Mouse (Mus musculus) midbrain, postnatal 0 days (tissue): ENCODE measurements around the gene Gm6525. TPM values are rescaled to one million over a fixed set of nuclear protein-coding genes. Genes with fewer than 3 reads are reported as not detected.
A peak's percentile ranks its signal among the peaks of the same experiment; 100 is the strongest.

Source experiments
- ATAC-seq: fragments of 200-750 bp; cut with Nextera tagmentation; 2 replicates; pipeline ENCODE4 v1.8.0; 2017; ENCODE audit warnings: moderate number of reproducible peaks, mild to moderate bottlenecking, moderate TSS enrichment, moderate library complexity; ENCODE audit not compliant: low FRiP score
- DNase-seq: peaks from one replicate; pipeline ENCODE4 v3.0.0-alpha.2; 2015; ENCODE audit warnings: low spot score
- H3K27ac ChIP-seq: fragments of 300-500 bp; sonication (generic); 2 replicates; pipeline ENCODE4 v1.5.1; 2014; ENCODE audit warnings: low read depth, mild to moderate bottlenecking, low read length, mixed read lengths
- H3K27me3 ChIP-seq: fragments of 300-500 bp; sonication (generic); 2 replicates; pipeline ENCODE4 v1.6.1; 2014; ENCODE audit warnings: low read length, control low read depth, mixed read lengths; ENCODE audit not compliant: insufficient read depth
- H3K36me3 ChIP-seq: fragments of 300-500 bp; sonication (generic); 2 replicates; pipeline ENCODE4 v1.6.1; 2014; ENCODE audit warnings: low read length, control low read depth, mixed read lengths; ENCODE audit not compliant: insufficient read depth
- H3K4me1 ChIP-seq: fragments of 300-500 bp; sonication (generic); 2 replicates; pipeline ENCODE4 v1.6.1; 2014; ENCODE audit warnings: mild to moderate bottlenecking, control low read depth, antibody characterized with exemption, low read length, mixed read lengths; ENCODE audit not compliant: insufficient read depth
- H3K4me2 ChIP-seq: fragments of 300-500 bp; sonication (generic); 2 replicates; pipeline ENCODE4 v1.6.1; 2014; ENCODE audit warnings: low read depth, mild to moderate bottlenecking, low read length, mixed read lengths; ENCODE audit not compliant: poor library complexity, severe bottlenecking
- H3K4me3 ChIP-seq: fragments of 300-500 bp; sonication (generic); 2 replicates; pipeline ENCODE4 v1.5.1; 2014; ENCODE audit warnings: low read depth, mild to moderate bottlenecking, low read length, moderate library complexity
- H3K9ac ChIP-seq: fragments of 300-500 bp; sonication (generic); replicated peaks from 2 replicates; pipeline ENCODE4 v1.6.1; 2014; ENCODE audit warnings: mild to moderate bottlenecking, low read length, moderate library complexity, mixed read lengths; ENCODE audit not compliant: poor library complexity, severe bottlenecking
- H3K9me3 ChIP-seq: fragments of 300-500 bp; sonication (generic); 2 replicates; pipeline ENCODE4 v1.6.1; 2016; ENCODE audit warnings: low read length, control low read depth
- CTCF ChIP-seq: IDR thresholded peaks from 2 replicates; pipeline ENCODE4 v1.5.1; 2016; ENCODE audit warnings: antibody characterized with exemption, mild to moderate bottlenecking
- WGBS: fragments of 180-500 bp; shearing (Covaris S2); extraction: QIAGEN DNeasy Blood & Tissue Kit; methylation state at CpG from one replicate; pipeline ENCODE4 v1.1.7; 2014; 5-methylcytosine and 5-hydroxymethylcytosine counted together
- polyA plus RNA-seq: library from polyadenylated mRNA; unstranded; fragments of >200 nt; fragmentation: Nextera tagmentation; extraction: Ambion mirVana; gene quantifications from 2 replicates; pipeline ENCODE4 v1.2.1, GENCODE M21; 2015
- total RNA-seq: library from RNA; depleted of rRNA; stranded (reverse); fragments of >200 nt; gene quantifications from 2 replicates; pipeline ENCODE4 v1.2.3, GENCODE M21; 2014

Gene Gm6525
- total and polyA plus RNA-seq, 2 experiments from 2014 or later: 2.2 TPM; not detected in 1

DNA sequence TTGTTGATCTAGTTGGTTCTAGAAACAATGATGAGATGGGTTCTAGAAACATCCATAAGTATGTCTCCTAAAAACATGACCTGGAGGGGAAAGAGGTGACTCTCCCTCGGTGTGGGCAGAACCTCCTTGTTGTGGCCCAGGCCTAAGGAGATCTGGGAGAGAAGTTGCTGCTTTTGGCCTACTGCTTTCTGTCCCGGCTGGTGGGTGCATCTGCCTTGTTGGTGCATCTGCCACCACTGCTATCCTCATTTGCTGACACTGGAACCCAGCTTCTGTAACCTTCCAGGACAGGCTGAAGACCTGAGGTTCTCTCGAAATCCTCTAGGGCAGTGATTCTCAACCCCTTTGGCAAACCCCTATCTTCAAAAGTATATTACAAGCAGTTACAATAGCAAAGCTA, 8.5 kb upstream of the Gm6525 start:
- H3K9ac ChIP-seq: no peak overlapping the region
- ATAC-seq: no peak
- no peaks in the 10 kb centered on the region for H3K4me1 ChIP-seq
- no peaks in the 10 kb centered on the region for H3K9me3 ChIP-seq
- no peak overlapping the region for H3K4me2 ChIP-seq
- H3K4me3 ChIP-seq: no peak overlapping the region
- no peak for DNase-seq
- H3K27me3 ChIP-seq: no peaks in the 10 kb centered on the region
- no peak for TF ChIP-seq CTCF
- H3K27ac ChIP-seq: no peak overlapping the region
- WGBS: 96% methylated on average over 3 of the region's 3 CpGs
- peaks cover 51% of the 10 kb centered on the region for H3K36me3 ChIP-seq

DNA sequence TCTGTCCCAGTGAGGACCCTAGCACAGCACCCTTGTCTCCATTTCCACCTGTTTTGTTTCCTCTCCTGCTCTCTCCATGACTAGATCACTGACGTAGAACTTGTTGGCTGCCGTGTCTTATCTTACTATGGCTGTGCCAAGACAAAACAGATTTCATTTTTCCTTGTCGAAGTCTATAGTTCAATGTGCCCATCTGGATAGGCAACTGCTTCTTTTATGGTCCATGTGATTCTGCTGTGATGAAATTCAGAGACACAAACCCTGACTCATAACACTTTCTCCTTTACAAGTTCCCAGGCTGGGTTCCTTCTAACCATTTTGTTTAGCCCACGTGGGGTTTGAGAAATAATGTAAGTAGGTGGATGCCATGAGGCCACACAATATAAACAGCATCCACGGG, 7.8 kb upstream of the Gm6525 start:
- H3K4me2 ChIP-seq: no peak overlapping the region
- H3K36me3 ChIP-seq: peaks cover 46% of the 10 kb centered on the region
- no peak for TF ChIP-seq CTCF
- H3K27me3 ChIP-seq: no peaks in the 10 kb centered on the region
- no peak overlapping the region for H3K9ac ChIP-seq
- H3K4me1 ChIP-seq: no peaks in the 10 kb centered on the region
- no peak overlapping the region for H3K27ac ChIP-seq
- DNase-seq (no peak), ATAC-seq (no peak)
- no peak overlapping the region for H3K4me3 ChIP-seq
- 92% methylated on average over 5 of the region's 5 CpGs for WGBS
- H3K9me3 ChIP-seq: no peaks in the 10 kb centered on the region

DNA sequence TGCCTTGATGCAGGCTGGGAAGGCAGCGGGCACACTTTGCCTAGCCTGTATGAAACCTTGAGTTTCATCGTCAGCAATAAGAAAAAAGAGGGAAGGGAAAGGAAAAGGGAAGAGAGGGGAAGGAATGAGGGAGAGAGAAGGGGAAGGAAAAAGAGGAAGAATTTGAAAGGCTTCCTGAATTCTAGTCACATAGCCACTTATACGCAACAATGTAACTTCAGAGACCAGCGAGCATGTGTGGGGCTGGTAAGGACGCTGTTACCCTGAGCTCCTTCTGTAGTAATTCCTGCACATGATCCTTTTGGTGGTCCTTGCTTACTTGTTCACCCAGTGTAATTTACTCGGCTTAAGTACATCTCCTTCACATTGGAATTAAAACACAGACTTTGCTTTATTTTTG, 5.0 kb upstream of the Gm6525 start:
- peaks cover 43% of the 10 kb centered on the region for H3K36me3 ChIP-seq
- H3K4me3 ChIP-seq: no peak overlapping the region
- ATAC-seq (no peak), DNase-seq (no peak)
- H3K9me3 ChIP-seq: no peaks in the 10 kb centered on the region
- H3K4me1 ChIP-seq: no peaks in the 10 kb centered on the region
- H3K27me3 ChIP-seq: no peaks in the 10 kb centered on the region
- WGBS: 95% methylated on average over 6 of the region's 6 CpGs
- TF ChIP-seq CTCF: no peak
- no peak overlapping the region for H3K27ac ChIP-seq
- no peak overlapping the region for H3K9ac ChIP-seq
- no peak overlapping the region for H3K4me2 ChIP-seq

DNA sequence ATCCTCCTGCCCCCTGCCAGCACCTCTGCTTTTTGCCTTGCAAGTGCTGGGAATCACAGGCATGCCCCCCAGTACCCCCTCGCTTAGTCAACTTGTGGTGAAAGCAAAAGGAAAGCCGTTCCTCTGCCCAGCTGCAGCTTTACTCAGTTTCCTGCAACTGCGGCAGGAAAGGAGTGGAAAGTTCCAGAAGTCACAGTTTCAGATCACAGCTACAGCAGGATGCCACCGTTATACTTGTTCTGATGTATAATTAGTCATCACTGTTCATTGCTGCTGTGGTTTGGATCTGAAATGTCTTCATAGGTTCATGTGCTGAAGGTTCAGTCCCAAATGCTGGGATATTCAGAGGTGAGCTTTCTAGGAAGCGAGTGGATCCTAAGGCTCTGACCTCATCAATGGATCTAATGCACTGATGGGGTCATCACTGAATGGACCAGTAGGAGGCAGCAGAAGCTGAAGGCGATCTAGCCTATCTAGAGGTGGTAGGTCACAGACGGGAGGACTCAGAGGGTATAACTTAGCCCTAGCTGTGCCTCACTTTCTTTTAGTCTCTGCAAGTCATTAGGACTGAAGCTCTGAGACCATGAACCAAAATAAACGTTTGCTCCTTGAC, 4.4 kb upstream of the Gm6525 start:
- TF ChIP-seq CTCF: peak; percentile 43; the same call in 1 of the 2 replicates
- Histone ChIP-seq H3K9me3 (no peaks in the 10 kb centered on the region), H3K9ac (no peak overlapping the region), H3K4me3 (no peak overlapping the region), H3K27ac (no peak overlapping the region), H3K4me1 (no peaks in the 10 kb centered on the region), H3K4me2 (no peak overlapping the region), H3K36me3 (peaks cover 38% of the 10 kb centered on the region), H3K27me3 (no peaks in the 10 kb centered on the region)
- WGBS: 77% methylated on average over 8 of the region's 8 CpGs
- ATAC-seq: no peak
- no peak for DNase-seq

DNA sequence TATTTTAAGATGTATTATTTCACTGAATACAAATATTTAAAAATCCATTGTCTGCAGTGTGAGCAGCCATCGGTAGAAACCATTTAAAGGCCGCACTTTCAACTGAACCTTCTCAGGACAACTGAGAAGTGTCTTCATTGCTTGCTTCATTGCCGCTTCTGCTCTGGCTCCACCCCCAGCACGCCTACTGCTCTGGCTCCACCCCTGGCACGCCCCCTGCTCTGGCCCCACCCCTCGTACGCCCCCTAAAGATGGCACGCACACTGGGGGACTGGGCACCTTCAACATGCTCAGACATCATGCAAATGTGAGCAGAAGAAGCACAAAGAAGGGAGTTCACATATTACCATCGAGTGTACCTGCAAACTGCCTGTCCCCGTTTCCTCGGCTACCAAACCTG, 1.5 kb upstream of the Gm6525 start:
- H3K27ac ChIP-seq: 0 out of 2 replicates have a peak overlapping the region, but pooled peaks have one; percentile 12
- no peak for TF ChIP-seq CTCF
- ATAC-seq (no peak), DNase-seq (no peak)
- no peaks in the 10 kb centered on the region for H3K27me3 ChIP-seq
- no peak overlapping the region for H3K9ac ChIP-seq
- no peak overlapping the region for H3K4me3 ChIP-seq
- H3K4me2 ChIP-seq: no peak overlapping the region
- H3K4me1 ChIP-seq: no peaks in the 10 kb centered on the region
- H3K9me3 ChIP-seq: no peaks in the 10 kb centered on the region
- 56% methylated on average over 11 of the region's 11 CpGs for WGBS
- peaks cover 25% of the 10 kb centered on the region for H3K36me3 ChIP-seq

DNA sequence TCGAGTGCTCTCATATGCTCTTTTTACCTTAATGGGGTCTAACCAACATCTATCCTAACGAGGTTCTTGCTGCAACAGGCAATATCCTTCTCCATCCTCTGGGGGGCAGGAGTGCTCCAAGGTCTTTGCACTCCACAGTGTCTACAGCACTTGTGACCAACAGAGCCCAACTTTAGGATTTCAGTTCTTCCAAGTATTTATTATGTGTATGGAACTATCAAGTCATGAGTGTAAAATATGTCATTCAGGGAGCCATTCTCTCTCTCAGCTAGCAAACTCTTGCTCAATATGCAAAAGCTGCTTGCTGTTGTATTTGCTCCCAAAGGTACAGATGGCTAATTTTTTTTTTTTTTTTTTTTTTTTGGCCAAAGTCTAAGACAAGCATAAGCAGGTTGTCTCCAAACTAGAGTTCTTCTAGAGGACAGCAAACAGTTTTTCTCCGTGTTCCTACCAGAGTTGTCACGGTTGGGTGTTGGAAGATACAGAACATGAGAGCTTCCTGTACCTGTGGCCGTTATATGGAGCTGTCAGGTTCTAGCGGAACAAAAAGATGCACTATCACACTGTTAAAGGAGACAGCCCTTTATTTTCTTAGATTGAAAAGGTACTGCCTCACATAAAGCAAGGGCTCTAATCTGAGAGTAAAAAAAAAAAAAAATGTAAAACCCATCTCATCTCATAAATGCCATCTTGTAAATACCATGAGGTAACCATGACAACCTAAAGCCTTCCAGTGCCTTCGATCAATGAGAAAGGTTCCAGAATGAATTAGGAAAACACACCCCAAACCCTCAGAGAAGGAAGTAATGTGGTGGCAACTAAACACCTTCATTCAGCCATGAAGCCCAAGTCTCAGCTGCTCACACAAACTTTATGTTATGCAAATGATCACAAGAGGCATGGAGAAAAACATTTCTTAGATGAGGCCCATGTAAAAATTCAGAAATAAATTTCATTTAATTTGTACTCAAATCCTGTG, 1.7 kb downstream of the Gm6525 start:
- Histone ChIP-seq H3K9me3 (no peaks in the 10 kb centered on the region), H3K27ac (no peak overlapping the region), H3K4me2 (no peak overlapping the region), H3K27me3 (no peaks in the 10 kb centered on the region), H3K36me3 (peaks cover 19% of the 10 kb centered on the region), H3K4me1 (no peaks in the 10 kb centered on the region), H3K4me3 (no peak overlapping the region), H3K9ac (no peak overlapping the region)
- DNase-seq (peak; percentile 89), ATAC-seq (peak; percentile 83)
- WGBS: 36% methylated on average over 7 of the region's 7 CpGs
- TF ChIP-seq CTCF: peak; percentile 90
